7 mouse cellular contexts compared by ENCODE assay signal in the genomic region with DNA sequence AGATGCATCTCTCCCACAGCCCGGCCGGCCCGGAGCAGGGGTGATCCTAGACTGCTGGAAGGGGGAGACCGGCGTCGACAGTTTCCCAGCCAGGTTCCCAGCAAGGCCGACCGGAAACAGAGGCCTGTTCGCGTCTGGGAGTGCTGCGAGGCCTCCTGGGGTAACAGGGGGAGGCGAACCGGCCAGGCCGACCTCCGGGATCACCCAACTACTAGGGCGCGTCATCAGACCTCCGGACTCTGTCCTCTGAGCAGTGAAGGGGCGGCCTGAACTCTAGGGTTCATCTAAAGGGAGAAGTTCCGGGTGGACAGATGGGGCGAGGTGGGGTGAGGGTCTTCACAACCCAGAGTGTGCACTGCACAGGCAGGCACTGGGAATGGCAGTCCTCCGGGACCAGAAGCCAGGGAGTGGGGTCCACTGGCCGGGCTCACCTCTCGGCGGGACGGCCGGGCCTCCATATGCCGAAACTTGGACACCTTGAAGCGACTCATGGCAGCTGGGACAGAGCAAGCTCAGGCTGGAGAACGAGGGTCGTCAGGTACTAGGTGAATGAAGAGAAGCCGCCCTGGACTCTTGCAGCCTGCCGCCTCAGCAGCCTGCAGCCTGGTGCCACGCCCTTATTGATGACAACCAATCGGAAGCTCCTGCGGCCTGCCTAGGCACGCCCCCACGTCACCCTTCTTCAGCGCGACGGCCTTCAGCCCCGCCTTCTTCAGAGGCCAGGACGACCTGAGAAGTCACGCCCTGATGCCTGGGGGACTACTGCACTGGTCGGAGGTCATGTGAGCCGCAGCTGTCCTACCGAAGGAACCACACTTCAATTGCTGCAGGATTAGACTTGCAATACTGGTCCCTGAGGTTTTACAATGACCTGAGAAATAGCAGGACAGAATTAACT. TPM values are rescaled to one million over a fixed set of nuclear protein-coding genes. Genes with fewer than 3 reads are reported as not detected.
DNase-seq lines count a peak whose midpoint lies in the region; ATAC-seq lines count a peak whose summit lies in the region.

A gene (minus strand): TSS at position 657 of the 898 bp plus-strand sequence.

- H3K9me3 ChIP-seq in intestine, embryonic 16.5 days (ENCODE audit: control insufficient read depth, low read length): no peaks in the 10 kb centered on the region
- no peaks in the 10 kb centered on the region for H3K9me3 ChIP-seq in midbrain, embryonic 11.5 days (ENCODE audit: control insufficient read depth, low read length)

- H3K4me1 ChIP-seq in intestine, embryonic 16.5 days (ENCODE audit: control insufficient read depth, insufficient read depth, low read length): peaks cover 15% of the 10 kb centered on the region
- H3K4me1 ChIP-seq in midbrain, embryonic 11.5 days (ENCODE audit: control insufficient read depth, insufficient read depth, low read length): peaks cover 16% of the 10 kb centered on the region

- H3K4me2 ChIP-seq in intestine, embryonic 16.5 days (ENCODE audit: low read depth, low read length): peak within 1 kb of the TSS; percentile 63
- H3K4me2 ChIP-seq in midbrain, embryonic 11.5 days: peak within 1 kb of the TSS; percentile 90

- H3K4me3 ChIP-seq in intestine, embryonic 16.5 days (ENCODE audit: low read length): peak within 1 kb of the TSS; percentile 79
- H3K4me3 ChIP-seq in midbrain, embryonic 11.5 days (ENCODE audit: low read depth, low read length): peak within 1 kb of the TSS; percentile 64

- peak within 1 kb of the TSS; percentile 68 for H3K9ac ChIP-seq in intestine, embryonic 16.5 days (ENCODE audit: low read depth, low read length)
- H3K9ac ChIP-seq in midbrain, embryonic 11.5 days (ENCODE audit: low read length): peak within 1 kb of the TSS; percentile 67

- WGBS in intestine, embryonic 16.5 days: under 1% methylated on average over 47 of the region's 47 CpGs
- under 1% methylated on average over 47 of the region's 47 CpGs for WGBS in midbrain, embryonic 11.5 days

- peak within 1 kb of the TSS; percentile 80 for H3K27ac ChIP-seq in intestine, embryonic 16.5 days (ENCODE audit: low read length)
- no peak within 1 kb of the TSS; the same call in 1 of the 2 replicates for H3K27ac ChIP-seq in midbrain, embryonic 11.5 days (ENCODE audit: low read depth, low read length)

- peak; percentile 87 for ATAC-seq in intestine, embryonic 16.5 days
- ATAC-seq in midbrain, embryonic 11.5 days (ENCODE audit: low FRiP score): peak; percentile 93

- intact Hi-C loops in left cerebral cortex, postnatal 36 days (cut with DNase I): loop anchor here (5.0 kb wide), 1 partner anchor 108 kb away; no protein-coding TSS in a partner anchor

- no peaks in the 10 kb centered on the region for H3K27me3 ChIP-seq in intestine, embryonic 16.5 days (replicated peaks; ENCODE audit: control insufficient read depth, insufficient read depth, low read length)
- H3K27me3 ChIP-seq in midbrain, embryonic 11.5 days (ENCODE audit: control insufficient read depth, insufficient read depth, low read length): no peaks in the 10 kb centered on the region

- H3K36me3 ChIP-seq in intestine, embryonic 16.5 days (ENCODE audit: control insufficient read depth, insufficient read depth, low read length): 0 out of 2 replicates have a peak, but pooled peaks cover 5% of the 10 kb centered on the region
- H3K36me3 ChIP-seq in midbrain, embryonic 11.5 days (ENCODE audit: control insufficient read depth, insufficient read depth, low read length): no peaks in the 10 kb centered on the region

- peak; percentile 89 for DNase-seq in adrenal gland, adult 8-10 months
- DNase-seq in embryo, embryonic 9.5 days (ENCODE audit: extremely low spot score): peak; percentile 91
- peak; percentile 76 to 89 for DNase-seq in gastrocnemius, postnatal 4 days (ENCODE audit: low spot score in 2 of 2)
- DNase-seq in left cerebral cortex, postnatal 36 days (ENCODE audit: low spot score in 2 of 2): peak; percentile 86 to 87
- peak; percentile 97 for DNase-seq in midbrain, embryonic 11.5 days (ENCODE audit: low spot score, missing footprints)
- DNase-seq in skeletal muscle tissue, adult 2 months (ENCODE audit: low read depth, low spot score): peak; percentile 95

RNA-seq across cellular contexts. Expression of the gene that starts here (rescaled TPM):
- 10 to 100 TPM; 23.1 to 41.9 (median 36.7) TPM for total RNA-seq in adrenal gland, adult 8-10 months (2022)
- 10 to 100 TPM; 27.3 to 28.5 TPM for total RNA-seq in gastrocnemius, postnatal 4 days (2021)
- polyA plus RNA-seq in intestine, embryonic 16.5 days (2015; fragmentation: Nextera tagmentation; extraction: Ambion mirVana): 29.2 and 30.5 TPM in 2 replicates
- 100 to 1,000 TPM in 1 of 2 experiments, 10 to 100 TPM in 1; 88.4 to 100 TPM for total RNA-seq in left cerebral cortex, postnatal 36 days (2021)
- 13.6 TPM in 2 replicates for polyA plus RNA-seq in midbrain, embryonic 11.5 days (2014; fragmentation: Nextera tagmentation; extraction: Ambion mirVana)
